Mouse (Mus musculus) hindbrain, embryonic 11.5 days (tissue): ENCODE measurements around the gene Isoc2a. TPM values are rescaled to one million over a fixed set of nuclear protein-coding genes. Genes with fewer than 3 reads are reported as not detected.
A peak's percentile ranks its signal among the peaks of the same experiment; 100 is the strongest.

ENCODE experiments used
- ATAC-seq: fragments of 200-750 bp; cut with Nextera tagmentation; 2 replicates; pipeline ENCODE4 v1.8.0; 2017; ENCODE audit warnings: mild to moderate bottlenecking, moderate TSS enrichment, moderate library complexity; ENCODE audit not compliant: low FRiP score
- DNase-seq: peaks from one replicate; pipeline ENCODE4 v3.0.0-alpha.2; 2015; ENCODE audit warnings: low spot score
- H3K27ac ChIP-seq: fragments of 300-500 bp; sonication (generic); 2 replicates; pipeline ENCODE4 v1.5.1; 2014; ENCODE audit warnings: mild to moderate bottlenecking, low read depth, low read length
- H3K27me3 ChIP-seq: fragments of 300-500 bp; sonication (generic); 2 replicates; pipeline ENCODE4 v1.6.1; 2014; ENCODE audit warnings: mild to moderate bottlenecking, low read length, moderate library complexity, mixed read lengths; ENCODE audit not compliant: control insufficient read depth, insufficient read depth
- H3K36me3 ChIP-seq: fragments of 300-500 bp; sonication (generic); 2 replicates; pipeline ENCODE4 v1.6.1; 2014; ENCODE audit warnings: mild to moderate bottlenecking, low read length, moderate library complexity, mixed read lengths; ENCODE audit not compliant: control insufficient read depth, insufficient read depth
- H3K4me1 ChIP-seq: fragments of 300-500 bp; sonication (generic); replicated peaks from 2 replicates; pipeline ENCODE4 v1.6.1; 2014; ENCODE audit warnings: low read length, mixed read lengths; ENCODE audit not compliant: control insufficient read depth, insufficient read depth
- H3K4me2 ChIP-seq: fragments of 300-500 bp; sonication (generic); replicated peaks from 2 replicates; pipeline ENCODE4 v1.6.1; 2014; ENCODE audit warnings: mild to moderate bottlenecking, low read depth, low read length
- H3K4me3 ChIP-seq: fragments of 300-500 bp; sonication (generic); 2 replicates; pipeline ENCODE4 v1.5.1; 2014; ENCODE audit warnings: low read depth, low read length
- H3K9ac ChIP-seq: fragments of 300-500 bp; sonication (generic); 2 replicates; pipeline ENCODE4 v1.6.1; 2014; ENCODE audit warnings: low read depth, low read length
- H3K9me3 ChIP-seq: fragments of 300-500 bp; sonication (generic); 2 replicates; pipeline ENCODE4 v1.6.1; 2016; ENCODE audit warnings: low read length; ENCODE audit not compliant: control insufficient read depth
- WGBS: fragments of 180-500 bp; shearing (Covaris S2); extraction: QIAGEN DNeasy Blood & Tissue Kit; methylation state at CpG from one replicate; pipeline ENCODE4 v1.1.7; 2014; 5-methylcytosine and 5-hydroxymethylcytosine counted together
- polyA plus RNA-seq: library from polyadenylated mRNA; unstranded; fragments of >200 nt; fragmentation: Nextera tagmentation; extraction: Ambion mirVana; gene quantifications from 2 replicates; pipeline ENCODE4 v1.2.1, GENCODE M21; 2014

Gene Isoc2a
- 1.1 TPM in 2 replicates for polyA plus RNA-seq

GRCm38 (mm10) chr7:4876753-4877221 is at the start of gene Isoc2a:
Gene Isoc2a (plus strand): TSS chr7:4877153.
- Histone ChIP-seq H3K4me3 (peak within 1 kb of the TSS; percentile 40), H3K36me3 (no peaks in the 10 kb centered on the region), H3K4me1 (no peaks in the 10 kb centered on the region), H3K9me3 (no peaks in the 10 kb centered on the region), H3K9ac (peak within 1 kb of the TSS; percentile 51), H3K4me2 (peak within 1 kb of the TSS; percentile 70), H3K27me3 (no peaks in the 10 kb centered on the region), H3K27ac (no peak within 1 kb of the TSS)
- ATAC-seq: peak; percentile 99
- peak; percentile 92 for DNase-seq
- under 1% methylated on average over 20 of the region's 22 CpGs for WGBS

- Histone ChIP-seq H3K9ac (0 out of 2 replicates have a peak overlapping the region, but pooled peaks have one; percentile 7), H3K27ac (no peak overlapping the region), H3K4me2 (no peak overlapping the region), H3K9me3 (no peaks in the 10 kb centered on the region), H3K36me3 (no peaks in the 10 kb centered on the region), H3K4me1 (no peaks in the 10 kb centered on the region), H3K27me3 (peaks cover 6% of the 10 kb centered on the region; the same call in 1 of the 2 replicates), H3K4me3 (no peak overlapping the region)
- peak; percentile 51; the same call in 1 of the 2 replicates for ATAC-seq
- 11% methylated on average over 12 of the region's 12 CpGs for WGBS
- DNase-seq: peak; percentile 35
Observed at GRCm38 (mm10) chr7:4830476-4830875, 46.5 kb upstream of the Isoc2a start.

- H3K27me3 ChIP-seq: peaks cover 18% of the 10 kb centered on the region
- peak overlapping the region; percentile 73 for H3K9ac ChIP-seq
- no peaks in the 10 kb centered on the region for H3K36me3 ChIP-seq
- H3K9me3 ChIP-seq: no peaks in the 10 kb centered on the region
- peak overlapping the region; percentile 96 for H3K4me2 ChIP-seq
- 0 out of 2 replicates have a peak overlapping the region, but pooled peaks have one; percentile 6 for H3K27ac ChIP-seq
- peak overlapping the region; percentile 55 for H3K4me3 ChIP-seq
- DNase-seq (no peak), ATAC-seq (no peak; the same call in none of the 2 replicates)
- 7% methylated on average over 34 of the region's 34 CpGs for WGBS
- H3K4me1 ChIP-seq: no peaks in the 10 kb centered on the region; the same call in 1 of the 2 replicates
Observed at GRCm38 (mm10) chr7:4835631-4836327, 41.2 kb upstream of the Isoc2a start.

- no peaks in the 10 kb centered on the region for H3K36me3 ChIP-seq
- ATAC-seq: peak; percentile 92
- peak overlapping the region; percentile 73 for H3K9ac ChIP-seq
- 0% methylated on average over 40 of the region's 51 CpGs for WGBS
- H3K4me1 ChIP-seq: no peaks in the 10 kb centered on the region; the same call in 1 of the 2 replicates
- H3K9me3 ChIP-seq: no peaks in the 10 kb centered on the region
- peak overlapping the region; percentile 96 for H3K4me2 ChIP-seq
- DNase-seq: peak; percentile 79
- H3K27ac ChIP-seq: peak overlapping the region; percentile 67; the same call in 1 of the 2 replicates
- peaks cover 17% of the 10 kb centered on the region for H3K27me3 ChIP-seq
- H3K4me3 ChIP-seq: peak overlapping the region; percentile 55
Observed at GRCm38 (mm10) chr7:4836351-4836792, 40.6 kb upstream of the Isoc2a start.

DNA sequence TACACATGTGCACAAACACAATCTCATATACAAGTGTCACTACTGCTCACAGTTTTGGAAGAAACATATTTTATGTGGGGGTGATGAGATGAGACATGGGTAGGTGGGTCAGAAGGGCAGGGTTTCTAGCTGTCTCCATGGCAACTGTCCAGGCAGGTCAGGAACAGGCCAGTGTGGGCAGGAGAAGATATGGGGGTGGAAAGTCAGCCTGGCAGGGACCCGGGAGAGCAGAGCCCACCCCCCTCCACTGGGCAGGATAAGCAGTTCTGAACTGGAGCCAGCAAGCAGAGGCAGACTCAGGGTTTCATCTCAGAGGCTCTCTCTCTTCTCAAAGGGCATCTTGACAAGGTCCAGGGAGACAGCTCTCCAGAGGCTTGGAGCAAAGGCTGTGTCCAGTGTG is 39.3 kb upstream of the Isoc2a start:
- no peak overlapping the region for H3K4me3 ChIP-seq
- no peak for ATAC-seq
- no peak overlapping the region for H3K9ac ChIP-seq
- no peak overlapping the region for H3K4me2 ChIP-seq
- 13% methylated on average over 1 of the region's 1 CpGs for WGBS
- H3K4me1 ChIP-seq: no peaks in the 10 kb centered on the region; the same call in none of the 2 replicates
- H3K36me3 ChIP-seq: no peaks in the 10 kb centered on the region
- H3K27ac ChIP-seq: no peak overlapping the region
- no peaks in the 10 kb centered on the region for H3K9me3 ChIP-seq
- H3K27me3 ChIP-seq: peaks cover 21% of the 10 kb centered on the region
- DNase-seq: no peak

DNA sequence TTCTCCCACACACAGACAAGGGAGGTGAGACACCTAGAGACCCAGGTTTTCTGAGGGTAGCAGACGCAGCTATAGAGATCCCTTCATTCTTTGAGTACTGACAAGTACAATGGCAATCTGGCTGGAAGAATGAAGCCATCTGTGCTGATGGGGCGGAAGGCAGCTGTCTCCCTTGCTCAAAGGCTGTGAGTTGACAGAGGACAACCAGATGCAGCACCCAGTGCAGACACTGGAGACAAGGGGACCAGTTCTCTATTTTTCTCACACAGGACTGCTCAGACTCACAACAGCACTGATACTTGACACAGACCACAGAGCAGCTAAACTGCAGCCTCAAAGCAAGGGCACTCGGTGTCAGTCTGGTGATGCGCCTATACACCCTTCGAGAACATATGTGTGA is 34.9 kb upstream of the Isoc2a start:
- H3K4me1 ChIP-seq: peaks cover 3% of the 10 kb centered on the region
- WGBS: 43% methylated on average over 5 of the region's 5 CpGs
- H3K9ac ChIP-seq: 0 out of 2 replicates have a peak overlapping the region, but pooled peaks have one; percentile 15
- peak overlapping the region; percentile 36; the same call in 1 of the 2 replicates for H3K27ac ChIP-seq
- H3K4me3 ChIP-seq: no peak overlapping the region
- peaks cover 12% of the 10 kb centered on the region for H3K27me3 ChIP-seq
- no peaks in the 10 kb centered on the region for H3K9me3 ChIP-seq
- DNase-seq (peak; percentile 19), ATAC-seq (peak; percentile 0; the same call in 1 of the 2 replicates)
- H3K36me3 ChIP-seq: no peaks in the 10 kb centered on the region
- no peak overlapping the region for H3K4me2 ChIP-seq

DNA sequence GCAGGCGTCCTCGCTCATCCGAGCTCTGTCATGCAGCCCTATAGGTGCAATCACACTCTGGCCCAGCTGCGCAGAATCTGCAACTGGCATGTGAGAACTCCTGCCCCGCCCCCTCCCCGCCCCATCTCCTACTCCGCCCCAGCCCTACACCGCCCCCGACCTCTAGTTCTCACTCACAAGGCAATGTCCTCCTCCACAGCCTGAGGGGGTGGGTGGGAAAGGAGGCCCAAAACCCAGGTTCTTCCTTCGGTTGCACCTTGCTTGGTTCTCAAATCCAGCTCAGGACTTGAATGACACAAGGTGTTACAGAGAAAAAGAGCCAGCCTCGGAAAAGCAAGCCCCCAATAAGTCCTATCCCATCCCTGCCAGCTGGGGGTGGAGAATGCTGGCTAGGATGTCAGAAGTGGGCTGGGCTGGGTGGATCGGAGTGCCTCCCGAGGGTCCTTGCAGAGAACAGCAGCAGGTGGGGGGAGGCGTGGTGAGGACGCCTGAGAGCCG is 34.3 kb upstream of the Isoc2a start:
- Histone ChIP-seq H3K27ac (peak overlapping the region; percentile 36; the same call in 1 of the 2 replicates), H3K9ac (0 out of 2 replicates have a peak overlapping the region, but pooled peaks have one; percentile 37), H3K9me3 (no peaks in the 10 kb centered on the region), H3K4me3 (peak overlapping the region; percentile 58), H3K4me1 (peaks cover 3% of the 10 kb centered on the region), H3K36me3 (no peaks in the 10 kb centered on the region), H3K27me3 (peaks cover 12% of the 10 kb centered on the region), H3K4me2 (peak overlapping the region; percentile 90)
- DNase-seq (peak; percentile 57), ATAC-seq (peak; percentile 56)
- WGBS: 2% methylated on average over 16 of the region's 16 CpGs

- H3K4me1 ChIP-seq: peaks cover 3% of the 10 kb centered on the region
- peak overlapping the region; percentile 90 for H3K4me2 ChIP-seq
- no peaks in the 10 kb centered on the region for H3K36me3 ChIP-seq
- DNase-seq: peak; percentile 84
- peak overlapping the region; percentile 46; the same call in 1 of the 2 replicates for H3K9ac ChIP-seq
- peak; percentile 63 for ATAC-seq
- peaks cover 10% of the 10 kb centered on the region for H3K27me3 ChIP-seq
- no peaks in the 10 kb centered on the region for H3K9me3 ChIP-seq
- peak overlapping the region; percentile 58 for H3K4me3 ChIP-seq
- peak overlapping the region; percentile 51; the same call in 1 of the 2 replicates for H3K27ac ChIP-seq
- WGBS: under 1% methylated on average over 34 of the region's 34 CpGs
Observed at GRCm38 (mm10) chr7:4843604-4844244, 33.2 kb upstream of the Isoc2a start.
